Mouse (Mus musculus) MEL (cell line): ENCODE data around the gene Hoxb9. TPM values are rescaled to one million over a fixed set of nuclear protein-coding genes. Genes with fewer than 3 reads are reported as not detected.

ENCODE experiments used
- DNase-seq: peaks from one replicate; pipeline ENCODE4 v3.0.0; 2011; ENCODE audit warnings: low read depth, low spot score
- H3K27ac ChIP-seq: 2 replicates; pipeline ENCODE4 v1.5.1; 2012; ENCODE audit warnings: low read depth, mild to moderate bottlenecking, control low read depth, low read length, moderate library complexity; ENCODE audit not compliant: control insufficient read depth
- H3K27me3 ChIP-seq, 2 experiments: fragments of 150-350 bp in 1 of 2; sonication (generic) in 1 of 2; 2 replicates each; pipeline ENCODE4 v1.6.1; 2012; ENCODE audit warnings: low read length in 2 of 2, mild to moderate bottlenecking in 2 of 2, improper control_type of control experiment in 1 of 2, moderate library complexity in 1 of 2; ENCODE audit not compliant: insufficient read depth in 2 of 2, control insufficient read depth in 1 of 2
- H3K36me3 ChIP-seq, 2 experiments: 2 replicates each; pipeline ENCODE4 v1.6.1; 2012 to 2014; ENCODE audit warnings: low read length in 2 of 2, improper control_type of control experiment in 1 of 2, inconsistent platforms in 1 of 2, mild to moderate bottlenecking in 1 of 2; ENCODE audit not compliant: insufficient read depth in 2 of 2, control insufficient read depth in 1 of 2
- H3K4me1 ChIP-seq, 2 experiments: fragments of 150-350 bp in 1 of 2; sonication (generic) in 1 of 2; 2 replicates each; pipeline ENCODE4 v1.6.1; 2012; ENCODE audit warnings: low read length in 2 of 2, improper control_type of control experiment in 1 of 2, mild to moderate bottlenecking in 1 of 2; ENCODE audit not compliant: insufficient read depth in 2 of 2, control insufficient read depth in 1 of 2
- H3K4me3 ChIP-seq, 2 experiments: fragments of 150-350 bp in 1 of 2; sonication (generic) in 1 of 2; 2 replicates each; pipeline ENCODE4 v1.5.1; 2012; ENCODE audit warnings: low read depth in 2 of 2, low read length in 2 of 2, mild to moderate bottlenecking in 2 of 2, moderate library complexity in 2 of 2, control low read depth in 1 of 2, improper control_type of control experiment in 1 of 2; ENCODE audit not compliant: control insufficient read depth in 1 of 2, insufficient read depth in 1 of 2
- H3K79me2 ChIP-seq: 2 replicates; pipeline ENCODE4 v1.6.1; 2012; ENCODE audit warnings: mild to moderate bottlenecking, low read length, moderate library complexity; ENCODE audit not compliant: control insufficient read depth, poor library complexity, insufficient read depth
- H3K9ac ChIP-seq: 2 replicates; pipeline ENCODE4 v1.6.1; 2012; ENCODE audit warnings: low read depth, mild to moderate bottlenecking, control low read depth, low read length, moderate library complexity; ENCODE audit not compliant: control insufficient read depth, poor library complexity, severe bottlenecking
- H3K9me3 ChIP-seq: fragments of 150-350 bp; sonication (generic); replicated peaks from 2 replicates; pipeline ENCODE4 v1.6.1; 2012; ENCODE audit warnings: mild to moderate bottlenecking, low read length, improper control_type of control experiment, moderate library complexity; ENCODE audit not compliant: insufficient read depth
- BHLHE40 ChIP-seq: IDR thresholded peaks from 2 replicates; pipeline ENCODE4 v1.6.1; 2012; ENCODE audit warnings: low read depth, mild to moderate bottlenecking, inconsistent platforms, low read length, improper control_type of control experiment, borderline replicate concordance
- CHD1 ChIP-seq: IDR thresholded peaks from 2 replicates; pipeline ENCODE4 v1.6.1; 2012; ENCODE audit warnings: low read depth, mild to moderate bottlenecking, inconsistent platforms, low read length, improper control_type of control experiment
- CHD2 ChIP-seq: IDR thresholded peaks from 2 replicates; pipeline ENCODE4 v1.6.1; 2011; ENCODE audit warnings: low read length, improper control_type of control experiment
- GABPA ChIP-seq: IDR thresholded peaks from 2 replicates; pipeline ENCODE4 v1.6.1; 2012; ENCODE audit warnings: low read depth, mild to moderate bottlenecking, inconsistent platforms, low read length, improper control_type of control experiment, moderate library complexity
- HCFC1 ChIP-seq: IDR thresholded peaks from 2 replicates; pipeline ENCODE4 v1.6.1; 2012; ENCODE audit warnings: low read depth, mild to moderate bottlenecking, inconsistent platforms, low read length, improper control_type of control experiment, moderate library complexity
- JUND ChIP-seq: IDR thresholded peaks from 2 replicates; pipeline ENCODE4 v1.6.1; 2011; ENCODE audit warnings: low read depth, mild to moderate bottlenecking, improper control_type of control experiment, low read length
- KAT2A ChIP-seq: conservative IDR thresholded peaks from 2 replicates; pipeline ENCODE4 v1.6.1; 2012; ENCODE audit warnings: low read depth, low read length, improper control_type of control experiment, inconsistent platforms
- MAFK ChIP-seq: IDR thresholded peaks from 2 replicates; pipeline ENCODE4 v1.6.1; 2011; ENCODE audit warnings: low read depth, mild to moderate bottlenecking, low read length, improper control_type of control experiment, borderline replicate concordance
- MAX ChIP-seq: IDR thresholded peaks from 2 replicates; pipeline ENCODE4 v1.6.1; 2011; ENCODE audit warnings: low read length, improper control_type of control experiment
- MAZ ChIP-seq: IDR thresholded peaks from 2 replicates; pipeline ENCODE4 v1.6.1; 2012; ENCODE audit warnings: low read depth, mild to moderate bottlenecking, inconsistent platforms, low read length, improper control_type of control experiment
- MYB ChIP-seq: IDR thresholded peaks from 2 replicates; pipeline ENCODE4 v1.6.1; 2011; ENCODE audit warnings: mild to moderate bottlenecking, low read depth, low read length, improper control_type of control experiment
- NELFE ChIP-seq: IDR thresholded peaks from 2 replicates; pipeline ENCODE4 v1.6.1; 2011; ENCODE audit warnings: low read depth, low read length, improper control_type of control experiment
- NRF1 ChIP-seq: IDR thresholded peaks from 2 replicates; pipeline ENCODE4 v1.6.1; 2014; ENCODE audit warnings: low read depth, mild to moderate bottlenecking, inconsistent platforms, low read length, improper control_type of control experiment, moderate library complexity; ENCODE audit not compliant: poor library complexity, insufficient read depth, severe bottlenecking
- POLR2AphosphoS5 ChIP-seq: IDR thresholded peaks from 2 replicates; pipeline ENCODE4 v1.6.1; 2012; ENCODE audit warnings: low read depth, borderline replicate concordance, mild to moderate bottlenecking, inconsistent platforms, low read length, moderate library complexity, mixed read lengths
- RCOR1 ChIP-seq: IDR thresholded peaks from 2 replicates; pipeline ENCODE4 v1.6.1; 2012; ENCODE audit warnings: low read depth, mild to moderate bottlenecking, inconsistent platforms, low read length, improper control_type of control experiment
- SMC3 ChIP-seq: IDR thresholded peaks from 2 replicates; pipeline ENCODE4 v1.6.1; 2011; ENCODE audit warnings: low read depth, low read length, improper control_type of control experiment
- TAL1 ChIP-seq: IDR thresholded peaks from 2 replicates; pipeline ENCODE4 v1.6.1; 2012; ENCODE audit warnings: mild to moderate bottlenecking, inconsistent platforms, low read length, moderate library complexity, mixed read lengths
- TBP ChIP-seq: IDR thresholded peaks from 2 replicates; pipeline ENCODE4 v1.8.0; 2011; ENCODE audit warnings: low read depth, low read length, improper control_type of control experiment
- TCF12 ChIP-seq: IDR thresholded peaks from 2 replicates; pipeline ENCODE4 v1.6.1; 2014; ENCODE audit warnings: low read depth, mild to moderate bottlenecking, inconsistent platforms, low read length, improper control_type of control experiment, moderate library complexity
- ZC3H11A ChIP-seq: IDR thresholded peaks from 2 replicates; pipeline ENCODE4 v1.6.1; 2012; ENCODE audit warnings: low read depth, mild to moderate bottlenecking, inconsistent platforms, low read length, improper control_type of control experiment
- ZKSCAN1 ChIP-seq: IDR thresholded peaks from 2 replicates; pipeline ENCODE4 v1.6.1; 2012; ENCODE audit warnings: low read depth, mild to moderate bottlenecking, inconsistent platforms, low read length, improper control_type of control experiment, moderate library complexity
- polyA plus RNA-seq, 2 experiments: library from polyadenylated mRNA; stranded (reverse) in 1 of 2; unstranded in 1 of 2; fragments of >175 nt in 1 of 2; fragments of >200 nt in 1 of 2; gene quantifications; 2 replicates each; pipeline versions ENCODE4 v1.2.1 to v1.2.4; 2012; ENCODE audit warnings: low replicate concordance in 2 of 2, low read depth in 1 of 2; ENCODE audit not compliant: insufficient read length in 2 of 2, insufficient read depth in 1 of 2, missing spikeins in 1 of 2
- total RNA-seq: library from RNA; depleted of rRNA; stranded (reverse); fragments of 300-350 nt; gene quantifications from 2 replicates; pipeline ENCODE4 v1.2.3, GENCODE M21; 2012

Hoxb9 gene
- total and polyA plus RNA-seq, 3 experiments, result not detected

DNA sequence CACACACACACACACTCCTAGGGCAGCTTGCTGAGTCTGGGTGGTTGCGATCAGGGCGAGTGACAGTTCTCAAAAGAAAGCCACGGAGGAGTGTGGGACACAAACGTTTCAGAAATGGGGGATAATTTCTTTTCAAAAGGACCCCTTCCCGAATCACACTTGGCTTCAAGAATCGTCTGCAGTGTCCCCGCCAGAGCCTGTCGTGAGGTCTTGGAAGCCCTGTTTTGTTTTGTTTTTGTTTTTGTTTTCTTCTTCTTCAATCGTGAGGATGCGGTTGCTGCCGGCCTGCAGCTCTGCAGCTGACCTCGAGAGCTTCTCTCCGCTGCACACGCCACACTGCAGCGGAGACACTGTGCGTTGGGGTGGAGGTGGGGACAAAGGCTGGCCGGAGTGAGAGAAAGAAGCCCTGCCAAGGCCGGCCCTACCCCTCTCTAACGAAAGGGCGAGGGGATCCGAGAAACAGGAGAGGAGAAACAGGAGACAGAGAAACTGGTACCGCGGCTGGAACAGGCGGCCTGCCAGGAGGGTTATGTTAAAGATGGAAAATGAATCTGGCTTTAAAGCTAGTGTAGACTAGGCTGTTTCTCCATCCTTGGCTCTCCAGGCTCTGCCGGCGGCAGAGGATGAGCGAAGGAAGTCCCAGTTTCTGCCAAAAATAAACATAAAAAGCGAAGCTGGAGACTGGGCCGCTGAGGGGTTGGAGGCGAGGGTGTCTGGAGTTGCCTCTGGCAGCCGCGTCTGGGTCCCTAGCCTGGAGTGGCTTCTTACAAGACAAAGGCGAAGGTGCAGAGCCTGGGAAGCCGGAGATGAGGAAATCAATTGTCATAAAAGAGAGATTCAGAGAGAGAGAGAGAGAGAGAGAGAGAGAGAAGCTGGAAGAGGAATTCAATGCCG lies 6.1 kb downstream of the Hoxb9 start:
- H3K4me3 ChIP-seq, result no peak overlapping the region

GRCm38 (mm10) chr11:96278324-96278723 lies 7.1 kb downstream of the Hoxb9 start:
- Histone ChIP-seq H3K9ac (no peak overlapping the region), H3K27me3 (peaks cover 2 to 8% of the 10 kb centered on the region in 2 experiments), H3K36me3 (no peaks in the 10 kb centered on the region), H3K79me2 (no peaks in the 10 kb centered on the region), H3K4me1 (no peaks in the 10 kb centered on the region), H3K27ac (no peak overlapping the region), H3K9me3 (no peaks in the 10 kb centered on the region), H3K4me3 (no peak overlapping the region)
- DNase-seq, result no peak
- no peak for TF ChIP-seq MAX
- TF ChIP-seq CHD1, result no peak
- no peak for TF ChIP-seq ZC3H11A
- TF ChIP-seq TAL1, result no peak
- no peak for TF ChIP-seq SMC3
- no peak for TF ChIP-seq BHLHE40
- no peak for TF ChIP-seq MAZ
- no peak for TF ChIP-seq NELFE
- TF ChIP-seq NRF1, result no peak
- no peak for TF ChIP-seq POLR2AphosphoS5
- no peak for TF ChIP-seq TCF12
- TF ChIP-seq MYB, result no peak
- no peak for TF ChIP-seq CHD2
- TF ChIP-seq ZKSCAN1, result no peak
- no peak for TF ChIP-seq HCFC1
- TF ChIP-seq RCOR1, result no peak
- no peak for TF ChIP-seq GABPA
- TF ChIP-seq MAFK, result no peak
- TF ChIP-seq TBP, result no peak
- TF ChIP-seq KAT2A, result no peak

More for the DNA sequence above, 6.1 kb downstream of the Hoxb9 start:
- no peaks in the 10 kb centered on the region for H3K9me3 ChIP-seq
- no peak for DNase-seq
- H3K9ac ChIP-seq, result no peak overlapping the region
- H3K36me3 ChIP-seq, result no peaks in the 10 kb centered on the region
- H3K27me3 ChIP-seq, result peaks cover 2 to 6% of the 10 kb centered on the region in 2 experiments
- TF ChIP-seq KAT2A (no peak), JUND (no peak)
- H3K4me1 ChIP-seq, result no peaks in the 10 kb centered on the region
- H3K79me2 ChIP-seq, result no peaks in the 10 kb centered on the region
- no peak overlapping the region for H3K27ac ChIP-seq
